Mouse (Mus musculus) cerebellum, adult 9-10 months (tissue): ENCODE measurements around the gene Tgfbi.

Source experiments
- DNase-seq: peaks from one replicate; pipeline ENCODE4 v3.0.0; 2022

The Tgfbi gene

GRCm38 (mm10) chr13:56609103-56609856 is at the start of gene Tgfbi:
Gene Tgfbi (plus strand): TSS chr13:56609523.
- DNase-seq = no peak

- DNase-seq = no peak
These were observed 49.4 kb upstream of the Tgfbi start for GRCm38 (mm10) chr13:56559841-56560370.

- no peak for DNase-seq
These were observed 48.2 kb upstream of the Tgfbi start for GRCm38 (mm10) chr13:56561129-56561528.

GRCm38 (mm10) chr13:56563075-56563474 is 46.2 kb upstream of the Tgfbi start:
- no peak for DNase-seq

GRCm38 (mm10) chr13:56566336-56566735 is 43.0 kb upstream of the Tgfbi start:
- DNase-seq = no peak

GRCm38 (mm10) chr13:56571645-56572044 is 37.7 kb upstream of the Tgfbi start:
- DNase-seq = no peak

- no peak for DNase-seq
These were observed 34.2 kb upstream of the Tgfbi start for GRCm38 (mm10) chr13:56575074-56575473.

GRCm38 (mm10) chr13:56575701-56576321 is 33.5 kb upstream of the Tgfbi start:
- DNase-seq = peak; percentile 39

GRCm38 (mm10) chr13:56578097-56578496 is 31.2 kb upstream of the Tgfbi start:
- DNase-seq = no peak

GRCm38 (mm10) chr13:56580450-56580849 is 28.9 kb upstream of the Tgfbi start:
- no peak for DNase-seq

GRCm38 (mm10) chr13:56581512-56581911 is 27.8 kb upstream of the Tgfbi start:
- no peak for DNase-seq

- DNase-seq = no peak
These were observed 27.3 kb upstream of the Tgfbi start for GRCm38 (mm10) chr13:56581961-56582434.

- no peak for DNase-seq
These were observed 26.6 kb upstream of the Tgfbi start for GRCm38 (mm10) chr13:56582720-56583119.

GRCm38 (mm10) chr13:56586046-56586445 is 23.3 kb upstream of the Tgfbi start:
- no peak for DNase-seq

- no peak for DNase-seq
These were observed 20.7 kb upstream of the Tgfbi start for GRCm38 (mm10) chr13:56588454-56589117.

GRCm38 (mm10) chr13:56590202-56590601 is 19.1 kb upstream of the Tgfbi start:
- DNase-seq = no peak

GRCm38 (mm10) chr13:56591191-56591590 is 18.1 kb upstream of the Tgfbi start:
- no peak for DNase-seq

GRCm38 (mm10) chr13:56591939-56592338 is 17.4 kb upstream of the Tgfbi start:
- DNase-seq = no peak

GRCm38 (mm10) chr13:56593196-56593595 is 16.1 kb upstream of the Tgfbi start:
- DNase-seq = no peak

GRCm38 (mm10) chr13:56593961-56594391 is 15.3 kb upstream of the Tgfbi start:
- DNase-seq = no peak

- no peak for DNase-seq
These were observed 14.1 kb upstream of the Tgfbi start for GRCm38 (mm10) chr13:56595246-56595645.

- DNase-seq = no peak
These were observed 12.0 kb upstream of the Tgfbi start for GRCm38 (mm10) chr13:56597296-56597695.

GRCm38 (mm10) chr13:56597831-56598612 is 11.3 kb upstream of the Tgfbi start:
- DNase-seq = no peak
